Mouse (Mus musculus): Measurements from ENCODE around the gene Rac3. TPM values are rescaled to one million over a fixed set of nuclear protein-coding genes. Genes with fewer than 3 reads are reported as not detected.

The Rac3 gene
- polyA plus RNA-seq, 1 experiment from 2014 or later = 10.0 TPM

- ChIA-PET CTCF (interaction anchor here (0.9 to 3.9 kb wide), 7 partner anchors 52 to 90 kb away, joined by 3 to 28 read pairs (median 6); no protein-coding TSS in a partner anchor), POLR2A (interaction anchor here (1.1 to 1.3 kb wide), 2 partner anchors 55 to 73 kb away, joined by 3 read pairs; no protein-coding TSS in a partner anchor)
- DNase-seq (ENCODE audit: low read depth, low spot score) (peak; percentile 89), ATAC-seq (peak; percentile 88)
- TF ChIP-seq CTCF (IDR thresholded peaks at IDR 0.05) = no peak
- no peaks in the 10 kb centered on the region for H3K27me3 ChIP-seq
- in situ Hi-C loops (cut with MboI; ENCODE audit: low pct_unique_long_range_greater_than_20kb) = loop anchor here (5.0 kb wide), 2 partner anchors 57 to 87 kb away; partner anchors contain the start of gene Sirt7
Measured at GRCm38 (mm10) chr11:120713580-120714518, 7.4 kb upstream of the Rac3 start, which contains the start of the genes Cenpx and Lrrc45. TSS of gene Cenpx (minus strand) at chr11:120713738. TSS of gene Lrrc45 (plus strand) at chr11:120713925.

DNA sequence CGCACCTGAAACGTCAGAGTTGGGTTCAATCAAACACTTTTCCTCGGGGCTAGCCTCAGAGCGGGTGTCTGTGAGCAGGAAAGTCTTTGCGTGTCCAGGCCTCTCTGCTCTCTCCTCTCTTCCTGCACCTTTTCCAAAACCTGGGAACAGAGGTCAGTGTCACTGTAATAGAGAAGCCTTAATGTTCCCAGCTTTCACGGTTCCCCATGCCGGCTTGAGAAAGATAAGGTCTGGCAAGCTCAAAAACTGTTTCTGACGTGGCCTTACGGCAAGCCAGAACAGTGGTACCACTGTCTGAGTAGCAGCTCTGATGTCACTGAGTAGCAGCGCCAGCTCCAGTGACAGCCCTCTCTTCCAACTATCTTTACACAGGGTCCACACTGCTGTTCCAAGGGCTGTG lies 6.7 kb upstream of the Rac3 start:
- TF ChIP-seq CTCF (IDR thresholded peaks at IDR 0.05) = no peak
- in situ Hi-C loops (cut with MboI; ENCODE audit: low pct_unique_long_range_greater_than_20kb) = loop anchor here (5.0 kb wide), 2 partner anchors 57 to 87 kb away; partner anchors contain the start of gene Sirt7
- ChIA-PET CTCF (interaction anchor here (1.4 to 3.9 kb wide), 5 partner anchors 55 to 86 kb away, joined by 3 to 28 read pairs (median 7); no protein-coding TSS in a partner anchor), POLR2A (interaction anchor here (1.1 kb wide), 1 partner anchor 73 kb away, joined by 3 read pairs; no protein-coding TSS in a partner anchor)
- no peak for ATAC-seq
- DNase-seq (ENCODE audit: low read depth, low spot score) = no peak
- no peaks in the 10 kb centered on the region for H3K27me3 ChIP-seq

- no peak for TF ChIP-seq CTCF (IDR thresholded peaks at IDR 0.05)
- in situ Hi-C loops (cut with MboI; ENCODE audit: low pct_unique_long_range_greater_than_20kb) = no loop called here
- no peaks in the 10 kb centered on the region for H3K27me3 ChIP-seq
- no peak for ATAC-seq
- no peak for DNase-seq (ENCODE audit: low read depth, low spot score)
- POLR2A ChIA-PET = no interaction called here
- CTCF ChIA-PET = interaction anchor here (1.2 to 3.9 kb wide), 2 partner anchors 11 to 61 kb away, joined by 3 to 28 read pairs; no protein-coding TSS in a partner anchor
Measured at GRCm38 (mm10) chr11:120715131-120715530, 6.1 kb upstream of the Rac3 start.

DNA sequence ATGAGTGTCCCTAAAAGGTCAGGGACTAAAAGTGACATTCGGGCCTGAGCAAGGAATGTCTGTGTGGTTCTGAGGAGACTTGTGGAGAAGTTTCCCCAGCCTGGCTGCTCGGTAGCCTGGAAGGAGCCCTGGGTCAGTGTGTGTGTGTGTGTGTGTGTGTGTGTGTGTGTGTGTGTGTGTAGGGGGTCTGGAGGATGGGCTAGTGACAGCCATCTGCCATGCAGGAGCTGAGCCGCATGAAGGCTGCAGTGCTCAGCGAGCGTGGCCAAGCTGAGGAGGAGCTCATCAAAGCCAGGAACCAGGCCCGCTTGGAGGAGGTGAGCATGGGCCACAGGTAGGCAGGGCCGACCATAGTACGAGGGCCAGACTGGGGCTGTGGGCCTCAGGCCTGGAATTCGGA lies 2.0 kb upstream of the Rac3 start:
- ATAC-seq (no peak), DNase-seq (ENCODE audit: low read depth, low spot score) (no peak)
- ChIA-PET POLR2A (interaction anchor here (1.2 kb wide), 1 partner anchor 81 kb away, joined by 4 read pairs; no protein-coding TSS in a partner anchor), CTCF (interaction anchor here (7.6 kb wide), 1 partner anchor 54 kb away, joined by 81 read pairs; no protein-coding TSS in a partner anchor)
- TF ChIP-seq CTCF (IDR thresholded peaks at IDR 0.05) = no peak
- H3K27me3 ChIP-seq = no peaks in the 10 kb centered on the region
- in situ Hi-C loops (cut with MboI; ENCODE audit: low pct_unique_long_range_greater_than_20kb) = no loop called here

DNA sequence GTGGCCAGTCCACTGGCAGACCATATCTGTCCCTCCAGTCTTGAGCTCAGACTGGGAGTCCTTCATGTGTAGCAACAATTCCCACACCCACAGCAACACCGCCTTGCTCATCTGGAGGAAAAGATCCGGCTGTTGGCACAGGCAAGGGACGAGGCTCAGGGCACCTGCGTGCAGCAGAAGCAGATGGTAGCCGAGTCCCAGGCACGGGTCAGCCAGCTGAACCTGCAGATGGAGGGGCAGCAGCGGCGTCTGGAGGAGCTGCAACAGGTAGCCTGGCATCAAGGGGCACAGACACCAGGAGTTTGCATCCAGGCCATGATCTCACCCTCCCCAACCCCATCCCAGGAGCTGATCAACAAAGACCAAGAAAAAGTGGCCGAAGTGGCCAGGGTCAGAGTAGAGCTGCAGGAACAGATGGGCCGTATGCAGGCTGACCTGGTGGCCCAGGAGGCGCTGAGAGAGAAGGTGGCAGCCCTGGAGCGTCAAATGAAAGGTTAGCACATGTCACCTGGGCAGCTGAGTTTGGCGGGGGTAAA lies 1.4 kb upstream of the Rac3 start:
- no peaks in the 10 kb centered on the region for H3K27me3 ChIP-seq
- ATAC-seq (no peak), DNase-seq (ENCODE audit: low read depth, low spot score) (no peak)
- ChIA-PET CTCF (interaction anchor here (0.9 to 7.6 kb wide), 5 partner anchors 15 to 67 kb away, joined by 3 to 81 read pairs (median 3); no protein-coding TSS in a partner anchor), POLR2A (interaction anchor here (0.6 to 1.2 kb wide), 3 partner anchors 26 to 80 kb away, joined by 3 to 4 read pairs (median 3); no protein-coding TSS in a partner anchor)
- in situ Hi-C loops (cut with MboI; ENCODE audit: low pct_unique_long_range_greater_than_20kb) = no loop called here
- TF ChIP-seq CTCF (IDR thresholded peaks at IDR 0.05) = no peak

GRCm38 (mm10) chr11:120720450-120720849 lies 820 bp upstream of the Rac3 start:
- POLR2A ChIA-PET = interaction anchor here (0.6 to 1.2 kb wide), 3 partner anchors 26 to 80 kb away, joined by 3 to 4 read pairs (median 3); no protein-coding TSS in a partner anchor
- in situ Hi-C loops (cut with MboI; ENCODE audit: low pct_unique_long_range_greater_than_20kb) = no loop called here
- CTCF ChIA-PET = interaction anchor here (0.6 to 7.6 kb wide), 8 partner anchors 9 to 80 kb away, joined by 3 to 81 read pairs (median 3); no protein-coding TSS in a partner anchor
- H3K27me3 ChIP-seq = no peaks in the 10 kb centered on the region
- ATAC-seq = no peak
- no peak for TF ChIP-seq CTCF (IDR thresholded peaks at IDR 0.05)
- DNase-seq (ENCODE audit: low read depth, low spot score) = no peak

DNA sequence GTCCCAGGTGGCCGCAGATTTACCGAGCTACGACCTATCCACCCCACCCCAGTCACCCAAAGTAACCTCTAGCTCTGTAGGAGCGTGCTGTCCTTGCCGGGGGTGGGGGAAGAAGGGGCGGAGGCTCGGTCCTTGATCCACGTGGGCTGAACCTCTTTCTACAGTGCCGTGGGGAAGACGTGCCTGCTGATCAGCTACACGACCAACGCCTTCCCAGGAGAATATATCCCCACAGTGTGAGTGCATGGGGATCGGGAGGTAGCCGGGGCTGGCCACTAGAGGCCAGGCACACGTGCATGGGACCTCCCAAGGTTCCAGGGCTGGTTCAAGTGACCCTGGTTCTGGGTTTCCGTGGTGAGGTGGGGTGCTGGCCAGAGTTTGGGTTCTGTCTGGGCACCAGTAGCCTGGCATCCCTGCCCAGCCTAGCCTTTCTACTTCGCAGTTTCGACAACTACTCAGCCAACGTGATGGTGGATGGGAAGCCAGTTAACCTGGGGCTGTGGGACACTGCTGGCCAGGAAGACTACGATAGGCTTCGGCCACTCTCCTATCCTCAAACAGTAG lies 879 bp downstream of the Rac3 start:
- ATAC-seq (no peak), DNase-seq (ENCODE audit: low read depth, low spot score) (no peak)
- TF ChIP-seq CTCF (IDR thresholded peaks at IDR 0.05) = no peak
- H3K27me3 ChIP-seq = no peaks in the 10 kb centered on the region
- ChIA-PET POLR2A (no interaction called here), CTCF (interaction anchor here (1.5 to 7.6 kb wide), 2 partner anchors 10 to 51 kb away, joined by 4 to 81 read pairs; partner anchors contain the start of gene Cbr2)
- in situ Hi-C loops (cut with MboI; ENCODE audit: low pct_unique_long_range_greater_than_20kb) = no loop called here

- ChIA-PET CTCF (interaction anchor here (1.0 to 7.6 kb wide), 3 partner anchors 9 to 77 kb away, joined by 4 to 81 read pairs (median 6); partner anchors contain the start of gene Cbr2), POLR2A (no interaction called here)
- H3K27me3 ChIP-seq = no peaks in the 10 kb centered on the region
- no peak for DNase-seq (ENCODE audit: low read depth, low spot score)
- ATAC-seq = no peak
- TF ChIP-seq CTCF (IDR thresholded peaks at IDR 0.05) = no peak
- in situ Hi-C loops (cut with MboI; ENCODE audit: low pct_unique_long_range_greater_than_20kb) = no loop called here
Measured at GRCm38 (mm10) chr11:120722761-120723382, 1.6 kb downstream of the Rac3 start.

DNA sequence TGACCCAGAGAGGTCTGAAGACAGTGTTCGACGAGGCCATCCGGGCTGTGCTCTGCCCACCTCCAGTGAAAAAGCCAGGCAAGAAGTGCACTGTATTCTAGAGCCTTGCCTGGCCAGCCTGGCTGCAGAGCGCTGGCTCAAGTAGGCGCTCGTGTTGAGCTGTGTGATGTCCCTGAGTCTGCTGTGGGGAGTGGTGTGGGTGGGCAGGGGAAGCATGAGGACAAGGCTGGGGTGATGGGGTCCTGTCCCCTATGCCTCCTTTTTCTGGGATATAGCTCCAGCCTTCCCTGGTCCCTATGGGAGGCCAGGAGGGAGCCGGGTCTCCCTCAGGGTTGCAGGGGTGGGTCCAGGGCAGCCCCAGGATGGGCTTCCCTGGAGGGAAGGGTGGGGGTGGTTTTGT lies 2.2 kb downstream of the Rac3 start:
- CTCF ChIA-PET = interaction anchor here (1.0 to 7.6 kb wide), 2 partner anchors 50 to 76 kb away, joined by 6 to 81 read pairs; no protein-coding TSS in a partner anchor
- in situ Hi-C loops (cut with MboI; ENCODE audit: low pct_unique_long_range_greater_than_20kb) = no loop called here

More for the DNA sequence above, 2.2 kb downstream of the Rac3 start:
- no peak for ATAC-seq
- no peak for DNase-seq (ENCODE audit: low read depth, low spot score)
- POLR2A ChIA-PET = no interaction called here
- no peaks in the 10 kb centered on the region for H3K27me3 ChIP-seq
- no peak for TF ChIP-seq CTCF (IDR thresholded peaks at IDR 0.05)
